Mouse (Mus musculus): ENCODE results near the gene Ufsp1. TPM values are rescaled to one million over a fixed set of nuclear protein-coding genes. Genes with fewer than 3 reads are reported as not detected.
"Not testable (repeated sequence)": the region's sequence is repeated elsewhere in the genome, so short reads cannot be mapped to it uniquely, and the experiment has no call there.

Ufsp1 gene
- total RNA-seq (2017) = 3.8 and 4.2 TPM in 2 replicates

GRCm38 (mm10) chr5:137293839-137294743 is at the start of gene Ufsp1:
Ufsp1 (plus strand) TSS chr5:137294629.
- ATAC-seq (ENCODE audit: extremely low read depth, insufficient number of reproducible peaks, low FRiP score, poor library complexity, severe bottlenecking) = peak; percentile 85

- ATAC-seq (ENCODE audit: extremely low read depth, insufficient number of reproducible peaks, low FRiP score, poor library complexity, severe bottlenecking) = peak; percentile 82
Observed at GRCm38 (mm10) chr5:137263897-137264720, 30.3 kb upstream of the Ufsp1 start.

GRCm38 (mm10) chr5:137264787-137265186 is 29.6 kb upstream of the Ufsp1 start:
- peak; percentile 14; the same call in 1 of the 2 replicates for ATAC-seq (ENCODE audit: extremely low read depth, insufficient number of reproducible peaks, low FRiP score, poor library complexity, severe bottlenecking)

GRCm38 (mm10) chr5:137268131-137268910 is 26.1 kb upstream of the Ufsp1 start:
- 0 out of 2 replicates have a peak, but pooled peaks have one; percentile 2 for ATAC-seq (ENCODE audit: extremely low read depth, insufficient number of reproducible peaks, low FRiP score, poor library complexity, severe bottlenecking)

- peak; percentile 18; the same call in 1 of the 2 replicates for ATAC-seq (ENCODE audit: extremely low read depth, insufficient number of reproducible peaks, low FRiP score, poor library complexity, severe bottlenecking)
Observed at GRCm38 (mm10) chr5:137277360-137278342, 16.8 kb upstream of the Ufsp1 start.

- ATAC-seq (ENCODE audit: extremely low read depth, insufficient number of reproducible peaks, low FRiP score, poor library complexity, severe bottlenecking) = not testable (repeated sequence)
Observed at GRCm38 (mm10) chr5:137284411-137284810, 10.0 kb upstream of the Ufsp1 start.

GRCm38 (mm10) chr5:137285045-137285444 is 9.4 kb upstream of the Ufsp1 start:
- 0 out of 2 replicates have a peak, but pooled peaks have one; percentile 16 for ATAC-seq (ENCODE audit: extremely low read depth, insufficient number of reproducible peaks, low FRiP score, poor library complexity, severe bottlenecking)

GRCm38 (mm10) chr5:137285986-137286385 is 8.4 kb upstream of the Ufsp1 start:
- no peak for ATAC-seq (ENCODE audit: extremely low read depth, insufficient number of reproducible peaks, low FRiP score, poor library complexity, severe bottlenecking)

GRCm38 (mm10) chr5:137286655-137287031 is 7.8 kb upstream of the Ufsp1 start:
- ATAC-seq (ENCODE audit: extremely low read depth, insufficient number of reproducible peaks, low FRiP score, poor library complexity, severe bottlenecking) = peak; percentile 83

- ATAC-seq (ENCODE audit: extremely low read depth, insufficient number of reproducible peaks, low FRiP score, poor library complexity, severe bottlenecking) = no peak
Observed at GRCm38 (mm10) chr5:137287032-137287952, 7.1 kb upstream of the Ufsp1 start, which contains the start of gene Ache. Ache (plus strand) TSS chr5:137287519.

- ATAC-seq (ENCODE audit: extremely low read depth, insufficient number of reproducible peaks, low FRiP score, poor library complexity, severe bottlenecking) = no peak
Observed at GRCm38 (mm10) chr5:137287953-137288743, 6.3 kb upstream of the Ufsp1 start.

- no peak for ATAC-seq (ENCODE audit: extremely low read depth, insufficient number of reproducible peaks, low FRiP score, poor library complexity, severe bottlenecking)
Observed at GRCm38 (mm10) chr5:137288999-137289470, 5.4 kb upstream of the Ufsp1 start.

GRCm38 (mm10) chr5:137289591-137290365 is 4.7 kb upstream of the Ufsp1 start:
- ATAC-seq (ENCODE audit: extremely low read depth, insufficient number of reproducible peaks, low FRiP score, poor library complexity, severe bottlenecking) = no peak

GRCm38 (mm10) chr5:137290677-137291076 is 3.8 kb upstream of the Ufsp1 start:
- no peak for ATAC-seq (ENCODE audit: extremely low read depth, insufficient number of reproducible peaks, low FRiP score, poor library complexity, severe bottlenecking)

- no peak for ATAC-seq (ENCODE audit: extremely low read depth, insufficient number of reproducible peaks, low FRiP score, poor library complexity, severe bottlenecking)
Observed at GRCm38 (mm10) chr5:137291381-137291926, 3.0 kb upstream of the Ufsp1 start.
